Mouse (Mus musculus) embryonic facial prominence, embryonic 11.5 days (tissue): Measurements from ENCODE around the gene Gnpat. TPM values are rescaled to one million over a fixed set of nuclear protein-coding genes. Genes with fewer than 3 reads are reported as not detected.

Experiments
- ATAC-seq: fragments of 200-750 bp; cut with Nextera tagmentation; replicated peaks from 2 replicates; pipeline ENCODE4 v1.8.0; 2017; ENCODE audit warnings: low read depth; ENCODE audit not compliant: insufficient number of reproducible peaks, low FRiP score, low TSS enrichment
- DNase-seq: peaks from one replicate; pipeline ENCODE4 v3.0.0-alpha.2; 2015; ENCODE audit warnings: low spot score
- H3K27ac ChIP-seq: fragments of 300-500 bp; sonication (generic); replicated peaks from 2 replicates; pipeline ENCODE4 v1.5.1; 2014; ENCODE audit warnings: mild to moderate bottlenecking, low read depth, low read length, control low read depth
- H3K27me3 ChIP-seq: fragments of 300-500 bp; sonication (generic); 2 replicates; pipeline ENCODE4 v1.6.1; 2014; ENCODE audit warnings: mild to moderate bottlenecking, low read length, moderate library complexity, mixed read lengths; ENCODE audit not compliant: control insufficient read depth, insufficient read depth
- H3K36me3 ChIP-seq: fragments of 300-500 bp; sonication (generic); replicated peaks from 2 replicates; pipeline ENCODE4 v1.6.1; 2014; ENCODE audit warnings: low read depth, mild to moderate bottlenecking, low read length, moderate library complexity, mixed read lengths; ENCODE audit not compliant: control insufficient read depth, insufficient read depth
- H3K4me1 ChIP-seq: fragments of 300-500 bp; sonication (generic); 2 replicates; pipeline ENCODE4 v1.6.1; 2014; ENCODE audit warnings: low read length, mixed read lengths; ENCODE audit not compliant: control insufficient read depth, insufficient read depth
- H3K4me2 ChIP-seq: fragments of 300-500 bp; sonication (generic); 2 replicates; pipeline ENCODE4 v1.6.1; 2014; ENCODE audit warnings: low read depth, mild to moderate bottlenecking, control low read depth, low read length, moderate library complexity
- H3K4me3 ChIP-seq: fragments of 300-500 bp; sonication (generic); 2 replicates; pipeline ENCODE4 v1.5.1; 2014; ENCODE audit warnings: low read depth, low read length, control low read depth
- H3K9ac ChIP-seq: fragments of 300-500 bp; sonication (generic); replicated peaks from 2 replicates; pipeline ENCODE4 v1.6.1; 2014; ENCODE audit warnings: mild to moderate bottlenecking, control low read depth, low read length
- H3K9me3 ChIP-seq: fragments of 300-500 bp; sonication (generic); replicated peaks from 2 replicates; pipeline ENCODE4 v1.6.1; 2016; ENCODE audit warnings: mild to moderate bottlenecking, low read length, inconsistent platforms, mixed read lengths; ENCODE audit not compliant: control insufficient read depth
- WGBS: fragments of 180-500 bp; shearing (Covaris S2); extraction: QIAGEN DNeasy Blood & Tissue Kit; methylation state at CpG from one replicate; pipeline ENCODE4 v1.1.7; 2014; 5-methylcytosine and 5-hydroxymethylcytosine counted together
- polyA plus RNA-seq: library from polyadenylated mRNA; unstranded; fragments of >200 nt; fragmentation: Nextera tagmentation; extraction: Ambion mirVana; gene quantifications from 2 replicates; pipeline ENCODE4 v1.2.1, GENCODE M21; 2014

Gnpat gene
- polyA plus RNA-seq, 1 experiment from 2014 or later = 123 TPM

- Histone ChIP-seq H3K27ac (no peak overlapping the region), H3K27me3 (no peaks in the 10 kb centered on the region), H3K9me3 (no peaks in the 10 kb centered on the region), H3K4me1 (peaks cover 2% of the 10 kb centered on the region; the same call in 1 of the 2 replicates), H3K4me2 (no peak overlapping the region), H3K36me3 (no peaks in the 10 kb centered on the region), H3K4me3 (no peak overlapping the region), H3K9ac (no peak overlapping the region)
- DNase-seq = no peak
- no peak for ATAC-seq
- 87% methylated on average over 14 of the region's 14 CpGs for WGBS
Measured at GRCm38 (mm10) chr8:124925544-124926266, 62.9 kb downstream of the Gnpat start.

GRCm38 (mm10) chr8:124926351-124926771 is 63.5 kb downstream of the Gnpat start:
- ATAC-seq = no peak
- H3K27me3 ChIP-seq = no peaks in the 10 kb centered on the region
- no peak overlapping the region for H3K9ac ChIP-seq
- no peaks in the 10 kb centered on the region for H3K36me3 ChIP-seq
- DNase-seq = no peak
- no peak overlapping the region for H3K4me2 ChIP-seq
- H3K9me3 ChIP-seq = no peaks in the 10 kb centered on the region
- H3K4me3 ChIP-seq = no peak overlapping the region
- peaks cover 2% of the 10 kb centered on the region; the same call in 1 of the 2 replicates for H3K4me1 ChIP-seq
- H3K27ac ChIP-seq = no peak overlapping the region
- 83% methylated on average over 10 of the region's 10 CpGs for WGBS

GRCm38 (mm10) chr8:124929006-124929405 is 66.2 kb downstream of the Gnpat start:
- DNase-seq = no peak
- H3K4me1 ChIP-seq = peaks cover 2% of the 10 kb centered on the region; the same call in 1 of the 2 replicates
- no peak overlapping the region for H3K4me2 ChIP-seq
- H3K36me3 ChIP-seq = no peaks in the 10 kb centered on the region
- H3K27me3 ChIP-seq = no peaks in the 10 kb centered on the region
- H3K9ac ChIP-seq = no peak overlapping the region
- H3K4me3 ChIP-seq = no peak overlapping the region
- ATAC-seq = no peak
- H3K9me3 ChIP-seq = no peaks in the 10 kb centered on the region
- H3K27ac ChIP-seq = no peak overlapping the region
- 84% methylated on average over 11 of the region's 11 CpGs for WGBS

GRCm38 (mm10) chr8:124930086-124930485 is 67.3 kb downstream of the Gnpat start:
- Histone ChIP-seq H3K4me1 (peaks cover 2% of the 10 kb centered on the region; the same call in 1 of the 2 replicates), H3K4me2 (no peak overlapping the region), H3K27me3 (no peaks in the 10 kb centered on the region), H3K36me3 (no peaks in the 10 kb centered on the region), H3K27ac (no peak overlapping the region), H3K4me3 (no peak overlapping the region), H3K9ac (no peak overlapping the region), H3K9me3 (no peaks in the 10 kb centered on the region)
- WGBS = 93% methylated on average over 13 of the region's 13 CpGs
- DNase-seq (no peak), ATAC-seq (no peak)

- Histone ChIP-seq H3K27ac (no peak overlapping the region), H3K4me1 (peaks cover 2% of the 10 kb centered on the region; the same call in 1 of the 2 replicates), H3K9ac (no peak overlapping the region), H3K27me3 (no peaks in the 10 kb centered on the region), H3K36me3 (no peaks in the 10 kb centered on the region), H3K4me3 (no peak overlapping the region), H3K9me3 (no peaks in the 10 kb centered on the region), H3K4me2 (no peak overlapping the region)
- 83% methylated on average over 4 of the region's 4 CpGs for WGBS
- ATAC-seq = no peak
- no peak for DNase-seq
Measured at GRCm38 (mm10) chr8:124930649-124931048, 67.8 kb downstream of the Gnpat start.

GRCm38 (mm10) chr8:124932435-124932834 is 69.6 kb downstream of the Gnpat start:
- Histone ChIP-seq H3K27me3 (no peaks in the 10 kb centered on the region), H3K9ac (no peak overlapping the region), H3K36me3 (no peaks in the 10 kb centered on the region; the same call in 1 of the 2 replicates), H3K27ac (no peak overlapping the region), H3K9me3 (no peaks in the 10 kb centered on the region), H3K4me1 (peaks cover 2% of the 10 kb centered on the region; the same call in 1 of the 2 replicates), H3K4me2 (no peak overlapping the region), H3K4me3 (no peak overlapping the region)
- DNase-seq = no peak
- WGBS = 89% methylated on average over 3 of the region's 3 CpGs
- no peak for ATAC-seq

GRCm38 (mm10) chr8:124935116-124935515 is 72.3 kb downstream of the Gnpat start:
- WGBS = 85% methylated on average over 5 of the region's 5 CpGs
- Histone ChIP-seq H3K27me3 (no peaks in the 10 kb centered on the region), H3K36me3 (no peaks in the 10 kb centered on the region; the same call in 1 of the 2 replicates)

GRCm38 (mm10) chr8:124936699-124937098 is 73.9 kb downstream of the Gnpat start:
- Histone ChIP-seq H3K4me1 (no peaks in the 10 kb centered on the region), H3K4me2 (no peak overlapping the region), H3K36me3 (no peaks in the 10 kb centered on the region; the same call in 1 of the 2 replicates), H3K27me3 (no peaks in the 10 kb centered on the region), H3K9ac (no peak overlapping the region), H3K9me3 (no peaks in the 10 kb centered on the region), H3K27ac (no peak overlapping the region), H3K4me3 (no peak overlapping the region)
- no peak for ATAC-seq
- WGBS = 93% methylated on average over 10 of the region's 10 CpGs
- DNase-seq = no peak

More at GRCm38 (mm10) chr8:124935116-124935515, 72.3 kb downstream of the Gnpat start:
- Histone ChIP-seq H3K9me3 (no peaks in the 10 kb centered on the region), H3K4me2 (no peak overlapping the region), H3K27ac (no peak overlapping the region), H3K4me3 (no peak overlapping the region), H3K9ac (no peak overlapping the region), H3K4me1 (no peaks in the 10 kb centered on the region)
- no peak for DNase-seq
- ATAC-seq = no peak
